Mouse (Mus musculus) frontal cortex, postnatal 25 days (tissue): ENCODE results near the gene Add3.
A peak's percentile ranks its signal among the peaks of the same experiment; 100 is the strongest.

Experiments
- DNase-seq, 2 experiments: peaks; one replicate each; pipeline ENCODE4 v3.0.0; 2022; ENCODE audit warnings: low spot score in 2 of 2

Gene Add3

GRCm38 (mm10) chr19:53140044-53140803 lies at the start of gene Add3:
Gene Add3, plus strand, starts transcription at chr19:53140443.
- peak; percentile 40 to 43 for DNase-seq

- no peak for DNase-seq
These were observed 49.6 kb upstream of the Add3 start for GRCm38 (mm10) chr19:53090677-53091076.

GRCm38 (mm10) chr19:53092251-53092650 lies 48.0 kb upstream of the Add3 start:
- DNase-seq, result no peak

- no peak for DNase-seq
These were observed 46.9 kb upstream of the Add3 start for GRCm38 (mm10) chr19:53093294-53093693.

- no peak for DNase-seq
These were observed 45.6 kb upstream of the Add3 start for GRCm38 (mm10) chr19:53094684-53095083.

GRCm38 (mm10) chr19:53101374-53102300 lies 38.6 kb upstream of the Add3 start:
- DNase-seq, result no peak

GRCm38 (mm10) chr19:53105374-53106090 lies 34.7 kb upstream of the Add3 start:
- no peak for DNase-seq

- DNase-seq, result peak in 1 of 2 experiments; percentile 26
These were observed 33.3 kb upstream of the Add3 start for GRCm38 (mm10) chr19:53106952-53107351.

- DNase-seq, result no peak
These were observed 32.6 kb upstream of the Add3 start for GRCm38 (mm10) chr19:53107361-53108247.

- no peak for DNase-seq
These were observed 28.1 kb upstream of the Add3 start for GRCm38 (mm10) chr19:53111996-53112590.

- no peak for DNase-seq
These were observed 20.9 kb upstream of the Add3 start for GRCm38 (mm10) chr19:53119255-53119795.

- DNase-seq, result no peak
These were observed 19.8 kb upstream of the Add3 start for GRCm38 (mm10) chr19:53120483-53120882.

- no peak for DNase-seq
These were observed 17.5 kb upstream of the Add3 start for GRCm38 (mm10) chr19:53122641-53123241.

GRCm38 (mm10) chr19:53123301-53123700 lies 16.9 kb upstream of the Add3 start:
- no peak for DNase-seq

- no peak for DNase-seq
These were observed 14.6 kb upstream of the Add3 start for GRCm38 (mm10) chr19:53125679-53126078.

GRCm38 (mm10) chr19:53126546-53126945 lies 13.7 kb upstream of the Add3 start:
- DNase-seq, result no peak

- no peak for DNase-seq
These were observed 12.6 kb upstream of the Add3 start for GRCm38 (mm10) chr19:53127320-53128291.

GRCm38 (mm10) chr19:53128494-53129337 lies 11.5 kb upstream of the Add3 start:
- DNase-seq, result no peak
